Mouse (Mus musculus) myocyte (in vitro differentiated cells): ENCODE measurements at regions not wholly inside any gene's neighbourhood (a gene's known extent, or its start where the extent isn't known, plus 50 kb on each side); places are given as distances from the start of the nearest gene placed in this dataset.

ENCODE experiments used
- H3K27me3 ChIP-seq: one replicate; pipeline ENCODE4 v1.6.1; 2011; ENCODE audit not compliant: control insufficient read depth, insufficient read depth, insufficient read length
- H3K36me3 ChIP-seq: one replicate; pipeline ENCODE4 v1.6.1; 2011; ENCODE audit not compliant: control insufficient read depth, insufficient read depth
- H3K4me2 ChIP-seq: one replicate; pipeline ENCODE4 v1.6.1; 2011; ENCODE audit warnings: low read depth, control low read depth
- H3K4me3 ChIP-seq: one replicate; pipeline ENCODE4 v1.5.1; 2011; ENCODE audit warnings: mild to moderate bottlenecking, control low read depth, moderate library complexity
- H3K79me2 ChIP-seq: one replicate; pipeline ENCODE4 v1.6.1; 2011; ENCODE audit not compliant: control insufficient read depth, insufficient read depth
- H3ac ChIP-seq: one replicate; pipeline ENCODE4 v1.6.1; 2011; ENCODE audit not compliant: control insufficient read depth, insufficient read length
- CEBPB ChIP-seq: IDR thresholded peaks from 2 replicates; pipeline ENCODE4 v1.6.1; 2011; ENCODE audit warnings: mild to moderate bottlenecking, moderate library complexity; ENCODE audit not compliant: poor library complexity, insufficient read depth, severe bottlenecking
- E2F4 ChIP-seq: IDR thresholded peaks from one replicate; pipeline ENCODE4 v1.6.1; 2011; ENCODE audit warnings: mild to moderate bottlenecking, control low read depth, moderate library complexity; ENCODE audit not compliant: insufficient read depth
- MAX ChIP-seq: IDR thresholded peaks from one replicate; pipeline ENCODE4 v1.6.1; 2011; ENCODE audit warnings: low read depth, mild to moderate bottlenecking, control low read depth
- MYOD1 ChIP-seq, 3 experiments: IDR thresholded peaks; one replicate each; pipeline ENCODE4 v1.6.1; 2011; ENCODE audit warnings: control low read depth in 2 of 3, low read depth in 2 of 3, mild to moderate bottlenecking in 2 of 3, moderate library complexity in 1 of 3; ENCODE audit not compliant: insufficient read length in 2 of 3, control insufficient read depth in 1 of 3
- MYOG ChIP-seq, 3 experiments: IDR thresholded peaks; one replicate each; pipeline ENCODE4 v1.6.1; 2011; ENCODE audit warnings: control low read depth in 2 of 3, low read depth in 2 of 3, mild to moderate bottlenecking in 2 of 3; ENCODE audit not compliant: insufficient read length in 2 of 3, control insufficient read depth in 1 of 3, insufficient read depth in 1 of 3
- POLR2A ChIP-seq: IDR thresholded peaks from one replicate; pipeline ENCODE4 v1.6.1; 2011; ENCODE audit warnings: low read depth, mild to moderate bottlenecking, control low read depth, moderate library complexity; ENCODE audit not compliant: insufficient read length
- POLR2AphosphoS2 ChIP-seq: IDR thresholded peaks from one replicate; pipeline ENCODE4 v1.6.1; 2011; ENCODE audit warnings: low read depth, control low read depth; ENCODE audit not compliant: insufficient read length
- REST ChIP-seq: IDR thresholded peaks from one replicate; pipeline ENCODE4 v1.6.1; 2011; ENCODE audit warnings: mild to moderate bottlenecking, control low read depth, moderate library complexity; ENCODE audit not compliant: insufficient read depth, insufficient read length
- SRF ChIP-seq: IDR thresholded peaks from one replicate; pipeline ENCODE4 v1.6.1; 2011; ENCODE audit warnings: low read depth; ENCODE audit not compliant: control insufficient read depth, insufficient read length
- TCF12 ChIP-seq: IDR thresholded peaks from one replicate; pipeline ENCODE4 v1.6.1; 2011; ENCODE audit warnings: mild to moderate bottlenecking, control low read depth; ENCODE audit not compliant: poor library complexity, insufficient read depth, severe bottlenecking
- TCF3 ChIP-seq: IDR thresholded peaks from one replicate; pipeline ENCODE4 v1.6.1; 2011; ENCODE audit warnings: low read depth, control low read depth; ENCODE audit not compliant: insufficient read length
- USF1 ChIP-seq: IDR thresholded peaks from one replicate; pipeline ENCODE4 v1.6.1; 2011; ENCODE audit warnings: low read depth, mild to moderate bottlenecking, control low read depth, moderate library complexity

GRCm38 (mm10) chr2:131761507-131761906, 98.0 kb downstream of the Erv3 start:
- Histone ChIP-seq H3K27me3 (no peaks in the 10 kb centered on the region), H3ac (no peak overlapping the region), H3K79me2 (no peaks in the 10 kb centered on the region), H3K36me3 (no peaks in the 10 kb centered on the region), H3K4me2 (peak overlapping the region; percentile 58), H3K4me3 (no peak overlapping the region)
- TF ChIP-seq USF1 (no peak), POLR2A (no peak), TCF12 (no peak), CEBPB (no peak; the same call in 1 of the 2 replicates), REST (no peak), POLR2AphosphoS2 (no peak), MYOG (IDR thresholded peaks at IDR 0.05; ENCODE audit: control insufficient read depth in 1 of 3, insufficient read depth in 1 of 3, insufficient read length in 2 of 3, low read depth in 2 of 3) (no peak), SRF (no peak), E2F4 (no peak), TCF3 (no peak), MYOD1 (IDR thresholded peaks at IDR 0.05; ENCODE audit: control insufficient read depth in 1 of 3, insufficient read length in 2 of 3, low read depth in 2 of 3) (no peak), MAX (no peak)

GRCm38 (mm10) chr2:131757183-131757903, 102.2 kb downstream of the Erv3 start:
- H3K36me3 ChIP-seq: no peaks in the 10 kb centered on the region
- no peak overlapping the region for H3K4me2 ChIP-seq
- no peaks in the 10 kb centered on the region for H3K27me3 ChIP-seq
- TF ChIP-seq POLR2A: no peak
- TF ChIP-seq SRF: no peak
- no peak for TF ChIP-seq POLR2AphosphoS2
- no peak for TF ChIP-seq MAX
- no peak for TF ChIP-seq E2F4
- no peak for TF ChIP-seq TCF3
- no peak for TF ChIP-seq USF1
- TF ChIP-seq MYOG (IDR thresholded peaks at IDR 0.05; ENCODE audit: control insufficient read depth in 1 of 3, insufficient read depth in 1 of 3, insufficient read length in 2 of 3, low read depth in 2 of 3): no peak
- TF ChIP-seq TCF12: no peak
- no peak for TF ChIP-seq REST
- TF ChIP-seq CEBPB: no peak
- no peak for TF ChIP-seq MYOD1 (IDR thresholded peaks at IDR 0.05; ENCODE audit: control insufficient read depth in 1 of 3, insufficient read length in 2 of 3, low read depth in 2 of 3)
- no peak overlapping the region for H3ac ChIP-seq
- no peak overlapping the region for H3K4me3 ChIP-seq
- no peaks in the 10 kb centered on the region for H3K79me2 ChIP-seq

- H3ac ChIP-seq: no peak overlapping the region
- H3K4me3 ChIP-seq: no peak overlapping the region
- no peaks in the 10 kb centered on the region for H3K27me3 ChIP-seq
- H3K36me3 ChIP-seq: no peaks in the 10 kb centered on the region
- no peaks in the 10 kb centered on the region for H3K79me2 ChIP-seq
- H3K4me2 ChIP-seq: peak overlapping the region; percentile 16
- TF ChIP-seq SRF: no peak
- TF ChIP-seq REST: no peak
- TF ChIP-seq CEBPB: peak; percentile 76; the same call in 1 of the 2 replicates
- TF ChIP-seq MAX: no peak
- TF ChIP-seq POLR2A: no peak
- TF ChIP-seq E2F4: no peak
- no peak for TF ChIP-seq MYOG (IDR thresholded peaks at IDR 0.05; ENCODE audit: control insufficient read depth in 1 of 3, insufficient read depth in 1 of 3, insufficient read length in 2 of 3, low read depth in 2 of 3)
- TF ChIP-seq USF1: no peak
Measured at GRCm38 (mm10) chr2:131755107-131755506, 104.4 kb downstream of the Erv3 start.

- TF ChIP-seq USF1 (no peak), SRF (no peak), MYOG (IDR thresholded peaks at IDR 0.05; ENCODE audit: control insufficient read depth in 1 of 3, insufficient read depth in 1 of 3, insufficient read length in 2 of 3, low read depth in 2 of 3) (no peak), POLR2A (no peak), POLR2AphosphoS2 (no peak), TCF12 (no peak), CEBPB (no peak), TCF3 (no peak), REST (no peak), MYOD1 (IDR thresholded peaks at IDR 0.05; ENCODE audit: control insufficient read depth in 1 of 3, insufficient read length in 2 of 3, low read depth in 2 of 3) (no peak), MAX (no peak)
- Histone ChIP-seq H3K4me3 (no peak overlapping the region), H3K27me3 (no peaks in the 10 kb centered on the region), H3ac (no peak overlapping the region), H3K36me3 (no peaks in the 10 kb centered on the region), H3K4me2 (no peak overlapping the region), H3K79me2 (no peaks in the 10 kb centered on the region)
Measured at GRCm38 (mm10) chr2:131753436-131753835, 106.1 kb downstream of the Erv3 start.
